Mouse (Mus musculus): ENCODE data around the gene Hes6. TPM values are rescaled to one million over a fixed set of nuclear protein-coding genes. Genes with fewer than 3 reads are reported as not detected.

Hes6 gene
- polyA plus RNA-seq, 1 experiment from 2014 or later = 75.1 TPM

- TF ChIP-seq EP300 (IDR thresholded peaks at IDR 0.05) (peak; percentile 66), CTCF (IDR thresholded peaks at IDR 0.05) (peak; percentile 11; the same call in 1 of the 2 replicates)
- DNase-seq (ENCODE audit: low spot score) = peak; percentile 93
- WGBS = 24% methylated on average over 8 of the region's 8 CpGs
Measured at GRCm38 (mm10) chr1:91446060-91446459, 32.2 kb upstream of the Hes6 start.

DNA sequence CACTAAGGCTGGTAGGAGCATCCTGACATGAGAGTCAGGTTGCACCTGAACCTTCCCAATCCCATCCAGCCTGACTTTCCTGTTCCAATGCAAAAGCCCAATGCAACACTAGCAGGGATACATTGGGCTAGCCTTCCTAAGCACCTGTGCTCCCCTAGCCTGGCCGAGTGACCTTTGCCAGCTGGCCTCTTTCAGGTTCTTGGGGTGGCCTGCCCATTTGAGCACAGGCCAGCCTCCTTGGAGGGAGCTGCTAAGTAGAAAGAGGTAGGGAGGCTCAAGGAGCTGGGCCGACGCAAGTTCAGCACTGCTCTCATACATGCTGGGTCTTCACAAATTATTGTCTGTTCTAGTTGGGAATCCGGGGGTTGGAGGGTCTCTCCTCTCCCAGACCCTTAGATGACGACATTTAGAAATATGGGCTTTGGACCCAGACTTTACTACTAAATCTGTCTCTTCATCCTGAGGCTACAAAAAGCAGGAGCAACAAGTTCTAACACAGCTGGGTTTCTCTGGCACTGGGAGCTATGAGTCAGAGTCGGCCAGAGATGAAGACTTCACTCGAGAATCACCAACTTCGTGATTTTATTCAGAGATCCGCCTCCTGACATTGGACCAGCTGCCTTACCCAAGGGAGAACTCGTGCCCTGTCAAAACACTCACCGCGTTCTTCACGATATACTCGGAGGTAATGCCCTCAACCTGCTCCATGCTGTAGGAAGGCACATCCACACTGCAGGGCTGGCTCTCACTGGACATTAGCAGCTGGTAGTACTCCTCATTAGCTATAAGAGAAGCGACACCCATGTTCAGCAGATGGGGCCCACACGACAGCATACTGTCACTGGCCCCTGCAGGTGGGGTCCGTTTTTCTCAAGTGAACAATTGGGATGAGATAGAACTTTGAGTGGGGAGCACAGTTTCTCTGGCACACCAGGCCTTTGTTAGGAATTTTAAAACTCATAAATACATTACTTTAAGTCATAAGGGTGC, 31.3 kb upstream of the Hes6 start:
- Histone ChIP-seq H3K36me3 (ENCODE audit: insufficient read depth, low read length) (peaks cover 63% of the 10 kb centered on the region), H3K4me2 (replicated peaks; ENCODE audit: low read depth, low read length) (no peak overlapping the region), H3K4me1 (ENCODE audit: insufficient read depth, low read depth, low read length) (peaks cover 11% of the 10 kb centered on the region; the same call in 1 of the 2 replicates), H3K27me3 (replicated peaks; ENCODE audit: insufficient read depth, low read length) (no peaks in the 10 kb centered on the region), H3K9ac (replicated peaks; ENCODE audit: low read depth) (no peak overlapping the region), H3K9me3 (ENCODE audit: low read length) (no peaks in the 10 kb centered on the region), H3K27ac (ENCODE audit: low read length) (peak overlapping the region; percentile 87), H3K4me3 (ENCODE audit: low read depth, low read length) (no peak overlapping the region)
- ATAC-seq (no peak), DNase-seq (ENCODE audit: low spot score) (no peak)
- TF ChIP-seq CTCF (IDR thresholded peaks at IDR 0.05) (no peak), EP300 (IDR thresholded peaks at IDR 0.05) (no peak)
- 85% methylated on average over 17 of the region's 17 CpGs for WGBS

More at GRCm38 (mm10) chr1:91446060-91446459, 32.2 kb upstream of the Hes6 start:
- Histone ChIP-seq H3K27me3 (replicated peaks; ENCODE audit: insufficient read depth, low read length) (no peaks in the 10 kb centered on the region), H3K4me1 (ENCODE audit: insufficient read depth, low read depth, low read length) (peaks cover 11% of the 10 kb centered on the region; the same call in 1 of the 2 replicates), H3K4me3 (ENCODE audit: low read depth, low read length) (no peak overlapping the region), H3K27ac (ENCODE audit: low read length) (peak overlapping the region; percentile 87), H3K9ac (replicated peaks; ENCODE audit: low read depth) (no peak overlapping the region), H3K4me2 (replicated peaks; ENCODE audit: low read depth, low read length) (no peak overlapping the region), H3K36me3 (ENCODE audit: insufficient read depth, low read length) (peaks cover 61% of the 10 kb centered on the region), H3K9me3 (ENCODE audit: low read length) (no peaks in the 10 kb centered on the region)
- peak; percentile 56 for ATAC-seq

DNA sequence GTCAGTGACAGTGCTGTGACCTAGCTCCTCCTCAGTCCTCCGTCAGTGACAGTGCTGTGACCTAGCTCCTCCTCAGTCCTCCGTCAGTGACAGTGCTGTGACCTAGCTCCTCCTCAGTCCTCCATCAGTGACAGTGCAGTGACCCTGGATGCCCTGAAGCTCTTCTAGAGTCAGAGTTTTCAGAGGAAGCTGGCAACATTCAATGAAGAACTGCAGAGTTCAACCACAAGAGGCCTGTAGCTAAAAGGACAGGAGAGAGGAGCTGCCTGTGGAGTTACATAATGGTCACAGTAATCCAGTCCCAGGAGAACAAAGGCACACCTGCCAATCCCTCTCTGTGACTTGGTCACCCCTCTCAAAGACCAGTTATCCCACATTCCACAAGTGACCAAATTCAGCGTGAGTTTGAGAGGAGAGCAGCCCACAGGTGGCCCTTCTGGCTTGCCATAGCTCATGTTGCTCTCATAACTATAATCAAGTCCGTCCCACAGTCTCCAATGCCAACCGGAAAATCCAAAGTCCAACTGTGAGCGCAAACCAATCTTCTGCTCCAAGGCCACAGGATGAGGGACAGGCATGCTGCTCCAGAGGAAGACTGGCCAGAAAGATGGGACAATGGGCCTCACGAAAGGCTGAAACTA, 28.6 kb upstream of the Hes6 start:
- peak; percentile 92 for DNase-seq (ENCODE audit: low spot score)
- H3K4me1 ChIP-seq (ENCODE audit: insufficient read depth, low read depth, low read length) = peaks cover 18% of the 10 kb centered on the region; the same call in 1 of the 2 replicates
- TF ChIP-seq CTCF (IDR thresholded peaks at IDR 0.05) (peak; percentile 29), EP300 (IDR thresholded peaks at IDR 0.05) (peak; percentile 95)
- H3K4me3 ChIP-seq (ENCODE audit: low read depth, low read length) = no peak overlapping the region
- no peaks in the 10 kb centered on the region for H3K27me3 ChIP-seq (replicated peaks; ENCODE audit: insufficient read depth, low read length)
- no peak overlapping the region; the same call in 1 of the 2 replicates for H3K9ac ChIP-seq (replicated peaks; ENCODE audit: low read depth)
- peak; percentile 82 for ATAC-seq
- H3K9me3 ChIP-seq (ENCODE audit: low read length) = no peaks in the 10 kb centered on the region
- H3K36me3 ChIP-seq (ENCODE audit: insufficient read depth, low read length) = peaks cover 55% of the 10 kb centered on the region
- 64% methylated on average over 6 of the region's 7 CpGs for WGBS
- no peak overlapping the region for H3K4me2 ChIP-seq (replicated peaks; ENCODE audit: low read depth, low read length)
- H3K27ac ChIP-seq (ENCODE audit: low read length) = peak overlapping the region; percentile 86

DNA sequence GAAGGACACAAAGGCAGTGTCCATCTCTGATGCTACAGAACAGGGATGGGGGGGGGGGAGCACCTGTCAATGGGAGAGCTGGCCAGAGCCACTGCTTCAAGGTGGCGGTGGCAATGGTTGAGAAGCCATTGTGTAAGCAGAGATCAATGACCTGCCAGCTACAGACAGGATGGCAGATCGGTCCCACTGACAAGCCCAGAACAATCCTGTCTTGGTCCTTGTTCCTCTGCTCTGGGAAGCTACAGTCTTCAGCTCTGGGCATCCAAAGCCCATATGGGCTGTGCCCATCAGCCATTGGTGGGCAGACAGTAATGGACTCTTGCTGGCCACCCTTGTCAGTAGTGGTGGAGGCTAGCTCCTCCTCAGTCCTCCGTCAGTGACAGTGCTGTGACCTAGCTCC, 28.0 kb upstream of the Hes6 start:
- H3K9me3 ChIP-seq (ENCODE audit: low read length) = no peaks in the 10 kb centered on the region
- peaks cover 49% of the 10 kb centered on the region for H3K36me3 ChIP-seq (ENCODE audit: insufficient read depth, low read length)
- H3K27ac ChIP-seq (ENCODE audit: low read length) = peak overlapping the region; percentile 65
- no peak for TF ChIP-seq CTCF (IDR thresholded peaks at IDR 0.05)
- TF ChIP-seq EP300 (IDR thresholded peaks at IDR 0.05) = no peak
- H3K9ac ChIP-seq (replicated peaks; ENCODE audit: low read depth) = no peak overlapping the region
- no peak overlapping the region for H3K4me3 ChIP-seq (ENCODE audit: low read depth, low read length)
- no peak overlapping the region for H3K4me2 ChIP-seq (replicated peaks; ENCODE audit: low read depth, low read length)
- 97% methylated on average over 3 of the region's 3 CpGs for WGBS
- DNase-seq (ENCODE audit: low spot score) (no peak), ATAC-seq (no peak)
- H3K27me3 ChIP-seq (replicated peaks; ENCODE audit: insufficient read depth, low read length) = no peaks in the 10 kb centered on the region
- peaks cover 25% of the 10 kb centered on the region for H3K4me1 ChIP-seq (ENCODE audit: insufficient read depth, low read depth, low read length)

- Histone ChIP-seq H3K27me3 (replicated peaks; ENCODE audit: insufficient read depth, low read length) (no peaks in the 10 kb centered on the region), H3K4me1 (ENCODE audit: insufficient read depth, low read depth, low read length) (peaks cover 31% of the 10 kb centered on the region), H3K9me3 (ENCODE audit: low read length) (no peaks in the 10 kb centered on the region), H3K4me2 (replicated peaks; ENCODE audit: low read depth, low read length) (no peak overlapping the region), H3K4me3 (ENCODE audit: low read depth, low read length) (no peak overlapping the region), H3K36me3 (ENCODE audit: insufficient read depth, low read length) (peaks cover 46% of the 10 kb centered on the region), H3K27ac (ENCODE audit: low read length) (no peak overlapping the region), H3K9ac (replicated peaks; ENCODE audit: low read depth) (no peak overlapping the region)
- TF ChIP-seq CTCF (IDR thresholded peaks at IDR 0.05) (no peak), EP300 (IDR thresholded peaks at IDR 0.05) (no peak)
- DNase-seq (ENCODE audit: low spot score) (no peak), ATAC-seq (no peak)
- WGBS = 88% methylated on average over 8 of the region's 8 CpGs
Measured at GRCm38 (mm10) chr1:91439776-91440175, 25.9 kb upstream of the Hes6 start.

DNA sequence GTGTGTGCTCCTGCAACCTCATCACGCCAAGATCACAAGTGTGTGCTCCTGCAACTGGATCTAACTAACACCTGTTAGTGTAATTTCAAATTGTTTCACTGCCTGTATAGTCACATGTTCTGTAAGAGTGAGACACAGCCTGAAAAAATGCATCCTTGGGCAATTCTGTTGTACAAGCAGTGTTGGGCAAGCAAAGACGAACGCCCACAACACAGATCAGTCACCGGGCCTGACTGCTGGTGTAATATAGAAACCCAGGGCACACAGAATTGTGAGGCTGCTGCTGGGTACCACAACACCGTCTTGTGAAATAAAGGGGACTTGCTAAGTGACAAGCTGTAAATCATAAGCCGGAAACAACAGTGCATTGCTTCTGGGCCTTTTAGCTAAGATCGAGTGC, 23.7 kb upstream of the Hes6 start:
- peaks cover 46% of the 10 kb centered on the region for H3K36me3 ChIP-seq (ENCODE audit: insufficient read depth, low read length)
- H3K9ac ChIP-seq (replicated peaks; ENCODE audit: low read depth) = no peak overlapping the region
- ATAC-seq (peak; percentile 67), DNase-seq (ENCODE audit: low spot score) (peak; percentile 94)
- no peak overlapping the region for H3K4me3 ChIP-seq (ENCODE audit: low read depth, low read length)
- no peak overlapping the region for H3K4me2 ChIP-seq (replicated peaks; ENCODE audit: low read depth, low read length)
- TF ChIP-seq EP300 (IDR thresholded peaks at IDR 0.05) = peak; percentile 93
- no peak for TF ChIP-seq CTCF (IDR thresholded peaks at IDR 0.05)
- no peaks in the 10 kb centered on the region for H3K27me3 ChIP-seq (replicated peaks; ENCODE audit: insufficient read depth, low read length)
- H3K9me3 ChIP-seq (ENCODE audit: low read length) = no peaks in the 10 kb centered on the region
- H3K27ac ChIP-seq (ENCODE audit: low read length) = peak overlapping the region; percentile 98
- peaks cover 31% of the 10 kb centered on the region for H3K4me1 ChIP-seq (ENCODE audit: insufficient read depth, low read depth, low read length)
- WGBS = 48% methylated on average over 7 of the region's 7 CpGs

Data from lung, postnatal 0 days (tissue).